Mouse (Mus musculus) heart, adult 2 months (tissue): ENCODE results near the gene Gm20431.

ENCODE experiments used
- CTCF ChIP-seq: fragments of 200-600 bp; IDR thresholded peaks from 2 replicates; pipeline ENCODE4 v1.8.1; 2022; ENCODE audit warnings: antibody characterized with exemption, mild to moderate bottlenecking, moderate library complexity
- POLR2A ChIP-seq: fragments of 200-500 bp; IDR thresholded peaks from 2 replicates; pipeline ENCODE4 v1.6.1; 2011; ENCODE audit warnings: mild to moderate bottlenecking, low read depth, low read length, control low read depth; ENCODE audit not compliant: insufficient read depth

DNA sequence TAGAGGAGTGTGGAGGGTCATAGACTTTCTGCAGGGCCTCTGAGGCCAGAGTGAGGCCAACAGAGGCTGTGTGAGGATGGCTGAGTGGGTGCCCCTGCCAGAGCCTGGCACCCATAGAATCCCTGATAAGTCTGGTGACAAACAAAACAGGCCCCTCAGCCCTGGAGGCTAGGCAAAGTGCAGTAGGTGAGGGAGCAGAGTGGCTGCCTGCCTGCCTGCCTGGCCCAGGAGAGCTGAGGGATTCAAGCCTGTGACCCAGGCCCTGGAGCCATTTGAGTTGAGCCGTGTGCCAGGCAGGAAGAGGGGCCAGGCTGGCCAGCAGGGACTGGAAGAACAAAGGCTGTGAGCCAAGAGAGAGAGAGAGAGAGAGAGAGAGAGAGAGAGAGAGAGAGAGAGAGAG lies 32.9 kb upstream of the Gm20431 start:
- no peak for TF ChIP-seq POLR2A
- no peak for TF ChIP-seq CTCF
